Mouse (Mus musculus) MEL-GATA-1-ER (cell line): ENCODE measurements around the gene Pbld2.

ENCODE experiments used
- DNase-seq: peaks from one replicate; pipeline ENCODE4 v3.0.0-alpha.2; 2012; ENCODE audit warnings: low read depth; ENCODE audit errors: extremely low read depth

The Pbld2 gene

DNA sequence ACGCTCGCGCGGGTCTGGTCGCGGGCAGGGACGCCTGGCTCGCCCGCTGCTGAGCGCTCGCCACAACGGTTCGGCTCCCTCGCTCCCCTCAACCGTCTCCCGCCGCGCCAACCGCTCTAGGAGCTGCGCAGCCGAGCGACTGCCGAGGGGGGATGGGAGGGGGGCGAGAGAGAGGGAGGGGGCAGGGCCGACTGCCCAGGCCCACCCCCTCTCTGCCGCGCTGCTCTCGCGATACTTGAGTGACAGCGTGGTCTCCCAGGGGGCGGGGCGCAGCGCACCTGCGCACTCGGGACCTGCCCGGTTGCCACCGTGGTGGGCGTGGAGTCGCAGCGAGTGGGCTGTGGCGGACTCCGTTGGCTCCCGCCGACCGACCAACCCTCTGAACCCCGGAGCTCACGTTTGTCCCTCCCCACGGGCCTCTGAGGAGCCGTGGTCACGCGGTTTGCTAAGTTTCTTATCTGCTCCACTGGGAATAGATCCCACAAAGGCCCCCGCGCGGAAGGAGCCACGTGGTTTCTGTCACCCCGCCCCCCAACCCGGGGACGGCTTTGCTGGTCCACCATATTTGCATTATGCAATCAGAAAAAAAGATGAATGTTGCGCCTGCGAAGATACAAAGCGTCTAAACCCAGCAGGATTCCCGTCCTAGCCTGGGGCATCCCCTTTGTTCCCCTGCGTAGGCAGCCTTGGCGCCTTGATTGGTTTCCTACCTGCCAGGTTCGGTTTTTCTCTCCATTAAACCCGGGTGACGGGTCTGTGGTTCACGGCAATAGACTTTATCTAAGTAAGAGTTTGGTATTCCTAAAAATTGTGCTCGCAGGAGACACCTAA is at the start of gene Pbld2, which contains the start of gene Hnrnph3:
TSS of gene Pbld2 (plus strand) at position 567 of the 831 bp plus-strand sequence.
TSS of gene Hnrnph3 (minus strand) at position 469 of the 831 bp plus-strand sequence.
- peak; percentile 83 for DNase-seq

DNA sequence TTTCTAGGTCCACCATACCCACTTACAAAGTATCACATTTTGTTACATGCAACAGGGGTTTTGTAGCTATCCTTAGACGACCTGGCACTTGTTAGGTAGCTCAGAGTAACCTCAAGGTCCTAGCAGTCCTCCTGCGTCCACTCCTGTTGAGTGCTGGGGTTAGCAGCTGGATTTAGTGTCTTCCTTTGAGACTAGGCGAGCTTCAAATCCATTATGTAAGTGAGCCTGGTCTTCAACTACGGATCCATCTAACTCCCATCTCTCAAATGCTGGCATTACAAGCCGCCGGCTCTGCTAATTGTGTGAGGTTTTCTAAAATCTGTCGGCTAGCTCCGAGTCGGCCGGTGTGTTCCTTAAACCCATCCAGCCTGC is 44.5 kb upstream of the Pbld2 start:
- no peak for DNase-seq

DNA sequence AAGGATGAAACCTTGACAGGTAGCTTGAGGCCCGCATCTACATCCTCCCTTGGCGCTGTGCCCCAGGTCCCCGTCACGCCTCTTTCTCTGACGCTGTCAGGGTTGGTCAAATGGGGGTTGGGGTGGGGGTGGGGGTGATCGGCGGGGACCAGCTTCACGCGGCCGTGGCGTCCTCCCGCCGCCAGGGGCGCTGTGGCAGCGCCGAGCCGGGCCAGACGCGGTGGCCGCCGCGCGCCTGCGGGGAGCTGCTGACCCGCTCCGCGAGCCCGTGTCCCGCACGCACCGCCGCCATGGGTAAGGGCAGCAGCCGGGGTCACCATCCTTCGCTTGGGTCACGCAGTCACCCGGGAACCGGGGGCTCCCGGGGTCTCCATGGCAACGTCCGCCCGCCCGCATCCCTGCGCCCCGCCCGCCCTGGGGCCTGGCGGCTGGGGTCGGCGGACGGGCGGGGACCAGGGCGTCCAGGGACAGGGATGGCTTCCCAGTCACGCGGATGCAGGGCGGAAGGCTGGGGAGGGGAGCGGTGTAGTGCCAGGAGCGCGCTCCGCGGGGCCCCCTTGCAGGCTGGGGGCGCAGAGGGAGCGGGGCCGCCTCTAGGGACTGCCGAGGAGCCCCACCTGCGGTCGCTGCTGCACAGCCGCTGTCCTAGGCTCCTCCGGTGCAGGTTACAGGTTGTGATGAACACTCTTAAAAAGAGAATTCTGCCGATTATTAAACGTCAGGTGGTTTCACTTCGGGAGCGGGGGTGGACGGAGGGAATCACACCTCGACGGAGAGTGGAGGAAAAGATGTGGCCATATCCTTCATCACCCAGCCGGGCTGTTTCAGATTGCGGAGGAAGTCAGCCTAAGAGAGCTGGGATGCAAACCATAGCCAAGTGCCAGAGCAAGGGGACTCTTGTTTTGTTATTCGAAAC is 43.8 kb upstream of the Pbld2 start, which contains the start of gene Rufy2:
TSS of gene Rufy2 (plus strand) at position 185 of the 916 bp plus-strand sequence.
- DNase-seq, result no peak

DNA sequence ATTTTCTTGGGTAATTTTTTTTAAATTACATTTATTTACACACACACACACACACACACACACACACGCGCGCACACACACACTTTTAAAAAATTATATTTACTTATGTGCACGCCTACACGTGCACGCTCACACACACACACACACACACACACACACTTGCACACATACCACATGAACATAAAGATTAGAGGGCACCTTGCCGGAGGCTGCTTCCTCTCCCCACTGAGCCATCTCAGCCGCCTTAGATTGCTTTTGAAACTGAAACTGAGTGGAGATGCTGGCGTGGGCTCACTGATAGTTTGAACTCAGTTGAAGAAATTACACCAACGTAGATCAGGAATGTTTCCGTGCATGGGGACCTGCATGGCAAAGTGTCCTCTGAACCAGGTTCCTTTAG is 40.0 kb upstream of the Pbld2 start:
- no peak for DNase-seq

DNA sequence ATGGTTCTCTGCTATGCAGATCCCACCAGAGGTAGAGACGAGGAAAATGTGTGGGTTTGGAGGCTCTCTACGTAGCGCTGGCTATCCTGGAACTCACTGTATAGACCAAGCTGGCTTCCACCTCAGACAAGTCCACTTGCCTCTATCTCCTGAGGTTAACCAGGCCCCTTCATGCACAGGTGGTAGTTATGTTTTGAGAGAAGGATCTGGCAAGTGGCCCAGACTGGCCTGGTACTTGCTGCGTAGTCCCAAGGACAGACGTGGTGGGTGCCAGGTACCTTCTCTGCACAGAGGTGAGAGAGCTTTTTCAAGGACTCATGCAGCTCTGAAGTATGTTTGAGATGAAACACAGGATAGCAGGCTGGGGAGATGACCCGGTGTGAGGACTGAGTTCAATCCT is 39.6 kb upstream of the Pbld2 start:
- DNase-seq, result no peak

GRCm38 (mm10) chr10:62987341-62987740 is 36.8 kb upstream of the Pbld2 start:
- peak; percentile 55 for DNase-seq

GRCm38 (mm10) chr10:62990636-62991035 is 33.5 kb upstream of the Pbld2 start:
- DNase-seq, result no peak

GRCm38 (mm10) chr10:62993991-62994390 is 30.1 kb upstream of the Pbld2 start:
- DNase-seq, result no peak

DNA sequence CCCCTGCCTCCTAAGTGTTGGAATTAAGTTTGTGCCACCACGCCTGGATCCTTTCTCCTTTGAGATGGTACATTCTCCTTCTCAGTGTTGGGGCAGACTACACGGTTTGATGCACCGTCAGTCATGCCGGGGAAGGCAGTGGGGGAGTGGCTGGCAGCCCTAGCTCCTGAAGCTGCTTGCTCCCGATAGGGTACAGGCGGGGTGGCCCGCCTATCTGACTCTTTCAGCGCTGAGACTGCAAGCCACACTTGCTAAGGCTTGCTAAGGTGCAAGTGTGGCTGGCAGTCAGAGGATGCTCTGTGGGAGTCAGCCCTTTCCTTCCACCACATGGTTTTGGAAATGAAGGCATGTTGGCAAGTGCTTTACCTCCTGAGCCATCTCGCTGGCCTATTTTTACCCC is 23.5 kb upstream of the Pbld2 start:
- DNase-seq, result no peak

- no peak for DNase-seq
Observed at GRCm38 (mm10) chr10:63003252-63003651, 20.9 kb upstream of the Pbld2 start.

DNA sequence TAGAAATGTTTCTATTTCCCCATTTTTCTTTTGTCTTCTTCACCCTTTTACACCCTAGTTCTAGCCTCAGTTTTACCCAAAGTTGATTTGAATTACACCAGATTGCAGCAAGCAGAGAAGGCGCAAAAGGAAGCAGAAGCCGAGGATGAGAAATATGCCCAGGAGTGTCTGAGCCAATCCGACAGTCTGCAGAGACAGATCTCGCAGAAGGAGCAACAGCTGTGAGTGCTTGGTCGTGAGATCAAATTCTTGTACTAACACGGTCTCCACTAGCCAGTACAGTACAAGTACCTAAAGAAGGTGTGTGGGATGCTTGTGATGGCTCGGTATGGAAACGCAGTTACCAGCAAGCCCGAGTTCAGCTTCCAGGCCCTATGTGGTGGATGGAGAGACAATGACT is 19.6 kb upstream of the Pbld2 start:
- no peak for DNase-seq

DNA sequence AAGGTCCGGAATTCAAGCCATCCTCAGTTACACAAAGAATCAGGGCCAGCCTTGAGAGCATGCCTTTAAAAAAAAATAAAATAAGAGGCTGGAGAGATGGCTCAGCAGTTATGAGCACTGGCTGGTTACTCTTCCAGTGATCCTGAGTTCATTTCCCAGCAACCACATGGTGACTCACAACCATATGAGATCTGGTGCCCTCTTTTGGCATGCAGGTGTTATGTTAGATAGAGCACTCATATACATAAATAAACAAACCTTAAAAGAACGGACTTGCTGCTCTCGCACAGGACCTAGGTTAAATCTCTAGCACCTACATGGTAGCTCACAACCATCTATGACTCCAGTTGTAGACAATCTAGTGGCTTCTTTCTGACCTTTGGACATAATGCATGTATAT is 15.9 kb upstream of the Pbld2 start:
- no peak for DNase-seq

DNA sequence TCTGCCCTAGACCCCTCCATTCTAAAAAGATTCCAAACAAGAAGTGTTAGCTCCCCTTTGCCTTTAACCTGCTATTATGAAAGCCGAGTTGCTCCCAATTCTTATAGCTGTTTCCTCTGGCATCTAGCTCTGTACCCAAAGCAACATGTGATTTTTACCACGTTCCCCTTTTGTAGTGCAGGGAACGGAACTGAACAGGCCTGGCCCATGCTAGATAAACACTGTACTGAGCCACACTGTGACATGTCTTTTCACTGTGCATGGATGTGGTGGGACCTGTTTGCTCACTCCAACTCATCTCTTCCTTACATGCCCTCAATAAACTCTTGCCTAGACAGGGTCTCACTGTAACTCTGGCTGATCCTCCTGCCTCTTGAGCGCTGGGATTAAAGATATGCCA is 13.8 kb upstream of the Pbld2 start:
- peak; percentile 90 for DNase-seq

- DNase-seq, result no peak
Observed at GRCm38 (mm10) chr10:63011556-63011955, 12.6 kb upstream of the Pbld2 start.

GRCm38 (mm10) chr10:63013476-63013875 is 10.6 kb upstream of the Pbld2 start:
- DNase-seq, result no peak

GRCm38 (mm10) chr10:63014168-63014567 is 9.9 kb upstream of the Pbld2 start:
- no peak for DNase-seq

- DNase-seq, result no peak
Observed at GRCm38 (mm10) chr10:63019304-63019703, 4.8 kb upstream of the Pbld2 start.

- DNase-seq, result peak; percentile 51
Observed at GRCm38 (mm10) chr10:63021702-63022101, 2.4 kb upstream of the Pbld2 start.

DNA sequence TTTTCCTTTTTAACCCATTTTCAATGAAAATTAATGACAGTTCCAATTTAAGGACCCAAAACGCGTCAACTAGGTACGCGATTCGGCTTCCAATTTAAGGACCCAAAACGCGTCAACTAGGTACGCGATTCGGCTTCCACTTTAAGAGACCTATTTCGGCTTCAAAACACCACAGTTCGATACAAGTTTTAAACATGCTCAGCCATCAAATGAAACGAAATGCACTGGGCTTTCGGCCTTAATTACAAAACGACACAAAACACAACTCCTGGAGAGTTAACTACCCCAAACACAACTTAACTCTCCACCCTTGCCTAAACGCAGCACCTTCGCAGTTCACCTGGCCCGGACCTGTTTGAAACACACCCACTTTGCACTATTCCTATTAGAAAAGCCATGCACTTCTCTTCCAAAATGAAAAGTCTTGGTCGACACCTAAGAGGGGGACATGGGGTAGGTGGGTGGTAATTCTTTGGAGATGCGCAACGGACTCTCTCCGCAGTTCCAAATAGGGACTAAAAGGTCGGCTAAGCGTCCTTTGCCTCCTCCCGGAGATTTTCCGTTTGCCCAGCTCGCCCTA is 1.5 kb upstream of the Pbld2 start:
- no peak for DNase-seq

DNA sequence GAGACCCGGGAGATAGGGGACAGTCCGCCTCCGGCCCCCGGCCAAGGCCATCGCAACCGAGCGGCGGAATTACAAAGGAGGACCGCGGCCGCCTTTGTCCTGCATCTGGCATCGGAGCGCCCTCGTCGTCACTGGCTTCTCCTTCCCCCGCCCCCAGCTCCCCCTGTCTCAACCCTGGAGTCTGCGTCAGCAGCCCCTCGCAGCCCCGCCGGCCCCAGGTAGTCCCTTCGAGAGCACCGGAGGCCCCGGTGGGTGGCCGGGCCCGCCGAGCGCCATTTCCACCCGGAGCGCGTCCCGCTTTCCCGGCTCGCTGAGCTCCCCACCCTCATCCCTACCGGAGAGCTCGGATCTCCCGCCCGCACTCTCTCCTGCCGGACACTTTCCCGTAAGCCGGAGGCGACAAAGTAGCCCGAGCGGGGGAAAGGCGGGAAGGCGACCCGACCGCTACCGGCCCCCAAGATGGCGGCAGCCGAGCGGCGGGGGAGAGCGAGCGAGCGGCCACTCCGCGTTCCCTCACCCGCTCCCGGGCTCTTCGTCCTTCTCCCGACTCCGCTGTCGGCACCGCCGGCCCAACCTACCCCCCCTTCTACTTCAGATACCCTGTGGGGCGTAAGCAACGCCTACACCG is 880 bp upstream of the Pbld2 start:
- DNase-seq, result no peak

GRCm38 (mm10) chr10:63024580-63024910 is 430 bp downstream of the Pbld2 start:
- no peak for DNase-seq
